25 mouse cellular contexts compared by ENCODE assay signal in the genomic region with DNA sequence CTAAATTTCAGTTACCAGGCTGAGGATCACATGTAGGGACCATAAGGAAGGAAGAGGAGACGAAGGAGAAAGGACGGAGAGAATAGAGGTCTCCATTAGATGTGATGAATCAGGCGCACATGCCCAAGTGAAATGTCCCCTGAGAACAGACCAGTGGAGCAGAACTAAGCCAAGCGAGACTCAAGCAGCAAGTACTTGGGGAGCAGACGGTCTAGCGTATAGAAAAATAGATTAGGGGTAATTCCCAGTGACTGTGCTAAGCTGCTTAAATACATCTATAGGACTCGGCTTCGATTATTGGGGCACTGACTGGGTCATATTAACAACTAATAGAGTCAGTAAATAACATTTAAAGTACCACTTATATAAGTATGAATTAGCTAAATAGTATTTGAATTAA.
"Had no signal": no experiment of that assay in that cellular context is flagged by ENCODE, and none has a peak within 500 bp of the region (broad histone marks: within the 10 kb centered on the region; RNA-seq: fewer than 3 reads in every experiment).

No protein-coding gene starts in this region.

- ATAC-seq: hindbrain, postnatal 0 days; intestine, embryonic 16.5 days had no signal

- H3K4me2 ChIP-seq: heart, embryonic 11.5 days; heart, embryonic 13.5 days; heart, embryonic 15.5 days; hindbrain, embryonic 13.5 days; hindbrain, embryonic 15.5 days; kidney, embryonic 15.5 days; limb, embryonic 12.5 days had no signal

- H3K4me3 ChIP-seq: gastrocnemius, adult 2 months; heart, embryonic 13.5 days; heart, embryonic 15.5 days; hindbrain, embryonic 13.5 days; hindbrain, embryonic 15.5 days; kidney, embryonic 15.5 days; limb, embryonic 12.5 days had no signal

- H3K36me3 ChIP-seq: heart, embryonic 13.5 days; heart, embryonic 15.5 days; hindbrain, embryonic 13.5 days; hindbrain, embryonic 15.5 days; kidney, embryonic 15.5 days; limb, embryonic 12.5 days had no signal

- H3K9me3 ChIP-seq: heart, embryonic 13.5 days; heart, embryonic 15.5 days; hindbrain, embryonic 13.5 days; hindbrain, embryonic 15.5 days; kidney, embryonic 15.5 days; limb, embryonic 12.5 days had no signal

- H3K27ac ChIP-seq: gastrocnemius, adult 2 months; heart, embryonic 13.5 days; heart, embryonic 15.5 days; hindbrain, embryonic 13.5 days; hindbrain, embryonic 15.5 days; hindbrain, postnatal 0 days; kidney, embryonic 15.5 days; kidney, postnatal 0 days; limb, embryonic 12.5 days had no signal

- H3K9ac ChIP-seq: heart, embryonic 13.5 days; heart, embryonic 15.5 days; hindbrain, embryonic 13.5 days; hindbrain, embryonic 15.5 days; kidney, embryonic 15.5 days; limb, embryonic 12.5 days had no signal

- H3K27me3 ChIP-seq: heart, embryonic 13.5 days; heart, embryonic 15.5 days; hindbrain, embryonic 13.5 days; hindbrain, embryonic 15.5 days; kidney, embryonic 15.5 days; limb, embryonic 12.5 days had no signal

- H3K4me1 ChIP-seq: limb, embryonic 12.5 days had no signal

- DNase-seq: gastrocnemius, adult 2 months; gastrocnemius, postnatal 10 days; gastrocnemius, postnatal 25 days; heart, adult 18-20 months; heart, postnatal 14 days; heart, postnatal 36 days; kidney, adult 11 months; kidney, adult 2 months; kidney, adult 9 months; kidney, postnatal 14 days; kidney, postnatal 36 days; layer of hippocampus, adult 9-11 months; layer of hippocampus, postnatal 36 days; left cerebral cortex, postnatal 4 days; liver had no signal
